Mouse (Mus musculus) heart, postnatal 14 days (tissue): Measurements from ENCODE around the gene Polr3h. TPM values are rescaled to one million over a fixed set of nuclear protein-coding genes. Genes with fewer than 3 reads are reported as not detected.
A peak's percentile ranks its signal among the peaks of the same experiment; 100 is the strongest.
"Not testable (repeated sequence)": the region's sequence is repeated elsewhere in the genome, so short reads cannot be mapped to it uniquely, and the experiment has no call there.

Source experiments
- DNase-seq, 2 experiments: peaks; one replicate each; pipeline ENCODE4 v3.0.0; 2021 to 2022
- intact Hi-C: fragments of 180-260 bp; cut with DNase I; formaldehyde crosslinking; loops from one replicate; pipeline ENCODE4 v1.15.1; 2025
- long read RNA-seq, 2 experiments: library from polyadenylated mRNA; stranded (forward); transcript quantifications; one replicate each; pipeline ENCODE4 v2.0.0; 2021
- total RNA-seq, 2 experiments: library from RNA; stranded (reverse); gene quantifications; 2 replicates each; pipeline ENCODE4 v1.2.3; 2021

Gene Polr3h
- 1 to 10 TPM; 7.5 to 7.9 TPM for total RNA-seq
- long read RNA-seq, experiment 1, transcript Polr3h-201 (6 exons, 2,542 nt) = major isoform, 12 of 20 reads
- long read RNA-seq, experiment 1, partial matches to known transcripts = 0 of 20 reads
- long read RNA-seq, experiment 1, other reads (novel, unspliced or antisense) = 8 of 20 reads
- long read RNA-seq, experiment 2, transcript Polr3h-201 (6 exons, 2,542 nt) = major isoform, 9 of 23 reads
- long read RNA-seq, experiment 2, partial matches to known transcripts = 0 of 23 reads
- long read RNA-seq, experiment 2, other reads (novel, unspliced or antisense) = 14 of 23 reads

DNA sequence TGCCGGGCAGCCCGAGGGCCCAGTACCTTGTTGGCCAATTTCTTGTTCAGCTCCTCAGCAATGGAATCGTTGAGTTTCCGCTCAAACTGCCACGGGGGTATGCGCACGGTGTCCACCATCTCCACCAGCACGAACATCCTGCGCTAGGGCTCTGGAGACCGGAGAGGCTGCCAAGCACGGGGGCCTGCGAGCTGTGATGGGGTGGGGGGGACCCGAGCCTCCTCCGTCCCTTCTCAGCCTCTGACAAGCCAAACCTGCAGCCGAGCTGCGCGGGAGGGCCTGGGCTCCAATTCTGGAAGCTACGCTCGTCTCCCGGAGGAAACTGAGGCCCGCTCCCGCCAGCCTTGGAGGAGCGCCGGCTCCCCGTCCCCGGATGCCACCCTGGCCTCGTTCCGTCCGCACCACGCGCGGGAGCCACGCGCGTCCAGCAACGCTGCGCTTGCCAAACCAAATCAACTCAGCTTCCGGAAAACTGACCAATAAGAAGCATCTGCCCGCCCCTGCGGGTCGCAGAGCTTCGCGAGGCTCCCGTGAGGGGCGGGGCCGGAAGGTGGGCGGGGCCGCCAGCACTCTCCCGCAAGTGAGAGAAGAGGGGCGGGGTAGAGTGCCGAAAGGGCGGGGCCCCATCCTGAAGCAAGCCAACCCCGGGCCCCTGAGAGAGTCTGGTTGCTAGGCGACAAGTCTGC, at the start of gene Polr3h:
Gene Polr3h (minus strand): TSS at position 481 of the 686 bp plus-strand sequence.
- intact Hi-C loops = no loop called here
- DNase-seq = peak; percentile 93 to 96

DNA sequence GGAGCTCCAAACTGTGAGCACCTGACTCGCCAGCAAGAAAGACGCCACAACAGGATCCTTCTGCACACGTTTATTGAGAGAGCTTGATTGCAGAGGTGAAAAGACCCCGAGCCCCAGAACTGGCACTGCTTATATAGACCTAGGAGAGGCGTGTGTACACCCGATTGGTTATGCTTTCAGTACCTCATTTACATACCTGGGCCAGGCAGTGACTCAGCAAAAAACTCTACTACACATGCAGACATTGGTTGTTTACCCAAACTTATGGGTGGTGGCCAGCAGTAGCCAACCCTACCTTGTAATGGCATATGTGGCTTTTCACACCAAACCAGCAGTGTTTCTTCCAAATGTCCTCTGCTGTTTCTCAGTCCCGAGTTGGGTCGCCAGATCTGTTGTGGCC, 49.1 kb upstream of the Polr3h start:
- DNase-seq, intact Hi-C loops: not testable (repeated sequence)

DNA sequence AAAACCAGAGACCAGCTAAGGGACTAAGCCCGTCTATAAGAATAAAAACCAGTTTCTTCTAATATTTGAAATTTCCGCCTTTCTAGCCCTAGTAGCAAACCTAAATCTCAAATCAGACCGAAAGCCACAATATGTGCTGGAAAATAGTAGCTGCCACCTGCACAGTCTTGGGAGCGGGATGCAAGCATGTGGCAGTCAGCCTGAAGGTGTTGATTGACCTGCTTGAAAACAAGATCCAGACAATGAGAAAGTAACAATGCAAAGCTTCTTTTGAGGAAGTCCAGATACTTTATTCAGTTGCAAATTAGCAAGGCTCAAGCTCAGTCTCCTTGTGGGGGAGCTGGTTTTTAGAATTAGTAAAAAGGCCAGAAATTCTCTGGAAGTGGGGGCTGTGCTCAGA, 44.5 kb upstream of the Polr3h start:
- intact Hi-C loops, DNase-seq: not testable (repeated sequence)

DNA sequence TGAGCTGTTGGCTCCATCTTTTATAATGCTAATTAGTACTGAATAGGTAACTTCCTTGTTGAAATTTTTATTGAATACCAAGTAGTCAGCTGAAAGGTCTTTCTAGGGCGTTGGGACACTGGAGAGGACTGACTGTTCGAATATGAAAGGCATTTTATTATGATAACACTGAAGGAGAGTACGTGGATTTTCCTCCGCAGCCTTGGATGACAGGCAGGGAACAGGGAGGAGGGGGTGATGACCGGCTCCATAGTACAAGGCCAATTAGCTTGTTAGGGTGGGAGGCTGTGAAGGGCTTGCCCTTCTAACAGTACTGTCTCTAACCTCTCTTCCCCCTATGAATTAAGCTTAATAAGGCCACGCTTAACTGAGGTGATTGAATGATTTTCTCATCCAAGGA, 43.6 kb upstream of the Polr3h start:
- DNase-seq, intact Hi-C loops: not testable (repeated sequence)

DNA sequence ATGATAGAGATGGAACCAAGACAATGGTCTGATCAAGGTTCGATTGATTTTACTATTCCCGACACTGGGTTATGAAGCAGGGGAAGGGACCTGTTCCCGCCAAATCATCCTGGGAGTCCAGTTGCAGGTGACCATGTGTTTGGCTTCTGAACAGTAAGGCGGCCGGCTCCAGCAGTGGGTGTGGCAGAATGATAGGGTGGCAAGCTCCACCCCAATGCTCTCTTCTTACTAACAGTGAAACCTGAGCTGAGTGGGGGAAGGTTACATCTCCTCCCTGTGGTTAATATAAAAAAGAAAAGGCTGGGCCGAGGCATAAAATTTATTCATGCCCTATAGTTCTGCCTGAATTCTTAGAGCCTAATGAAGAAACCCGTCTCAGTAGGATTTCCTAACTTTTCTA, 43.1 kb upstream of the Polr3h start:
- intact Hi-C loops = no loop called here
- DNase-seq = no peak

DNA sequence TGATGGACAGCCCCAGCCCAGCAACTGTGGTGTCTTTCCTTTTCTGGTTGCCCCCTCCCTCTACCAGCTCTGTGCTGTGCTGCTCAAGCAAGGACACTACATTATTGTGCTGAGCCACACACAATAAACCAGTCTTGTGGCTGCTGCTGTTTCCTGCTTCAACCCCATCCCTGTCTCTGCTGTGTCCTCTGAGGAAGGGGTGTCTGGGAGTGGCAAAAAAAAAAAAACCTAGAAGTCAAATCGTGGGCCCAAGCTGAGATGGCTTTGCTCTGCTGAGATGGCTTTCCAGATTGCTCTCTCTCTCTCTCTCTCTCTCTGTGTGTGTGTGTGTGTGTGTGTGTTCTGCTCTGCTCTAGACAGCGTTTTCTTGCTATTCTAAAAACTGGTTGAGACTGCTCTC, 42.4 kb upstream of the Polr3h start:
- intact Hi-C loops = no loop called here

DNA sequence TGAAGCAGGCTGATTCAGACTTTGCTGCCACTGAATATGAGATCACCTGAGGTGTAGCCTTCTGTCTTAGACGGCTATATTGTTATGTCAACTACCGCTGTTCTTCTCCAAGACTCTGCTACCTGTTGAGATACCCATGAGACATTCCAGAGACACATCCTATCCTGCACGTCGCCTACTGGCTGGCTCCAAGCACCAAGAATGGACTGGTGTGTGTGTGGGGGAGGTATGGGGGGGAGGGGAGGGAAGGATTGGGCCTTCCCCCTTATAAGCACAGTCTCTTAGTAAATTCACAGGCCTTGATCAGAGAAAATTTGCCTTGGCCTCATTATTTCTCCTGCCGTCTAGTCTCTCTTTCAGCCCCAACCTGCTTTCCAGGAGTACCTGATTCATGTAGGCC, 41.8 kb upstream of the Polr3h start:
- intact Hi-C loops = no loop called here

More for the DNA sequence above, 42.4 kb upstream of the Polr3h start:
- DNase-seq = no peak

DNA sequence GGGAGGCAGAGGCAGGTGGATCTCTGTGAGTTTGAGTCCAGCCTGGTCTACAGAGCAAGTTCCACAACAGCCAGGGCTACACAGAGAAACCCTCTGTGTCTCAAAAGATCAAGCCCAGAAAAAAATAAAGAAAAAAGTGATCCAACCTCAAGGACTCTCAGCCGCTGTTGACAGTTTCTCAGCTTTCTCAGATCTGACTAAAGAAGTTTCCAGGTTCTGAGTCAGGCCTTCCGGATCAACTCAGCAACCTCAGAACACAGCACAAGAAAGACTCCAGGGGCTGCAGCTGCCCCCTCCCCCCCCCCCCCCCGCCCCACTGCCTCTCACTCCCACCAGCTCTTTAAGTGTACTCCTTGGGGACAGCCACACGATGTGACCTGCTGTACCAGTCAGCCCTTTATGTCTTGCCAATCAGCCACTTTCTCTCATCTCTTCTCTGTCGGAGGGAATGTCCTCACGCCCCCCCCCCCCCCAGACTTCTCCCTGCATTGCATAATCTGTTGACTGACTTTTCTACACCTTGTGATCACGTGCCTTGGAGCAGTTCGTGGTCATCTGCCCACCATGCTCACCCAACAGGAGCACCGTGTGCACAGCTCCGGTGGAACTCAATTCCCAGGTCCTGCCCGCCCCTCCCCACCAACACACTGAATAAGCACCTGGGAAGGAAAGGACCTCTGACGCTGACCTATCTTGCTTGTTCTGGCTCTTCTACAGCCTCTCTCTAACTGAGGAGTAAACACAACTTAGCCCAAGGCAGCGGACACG, 40.2 kb upstream of the Polr3h start:
- intact Hi-C loops = no loop called here
- DNase-seq = no peak

More for the DNA sequence above, 41.8 kb upstream of the Polr3h start:
- no peak for DNase-seq

DNA sequence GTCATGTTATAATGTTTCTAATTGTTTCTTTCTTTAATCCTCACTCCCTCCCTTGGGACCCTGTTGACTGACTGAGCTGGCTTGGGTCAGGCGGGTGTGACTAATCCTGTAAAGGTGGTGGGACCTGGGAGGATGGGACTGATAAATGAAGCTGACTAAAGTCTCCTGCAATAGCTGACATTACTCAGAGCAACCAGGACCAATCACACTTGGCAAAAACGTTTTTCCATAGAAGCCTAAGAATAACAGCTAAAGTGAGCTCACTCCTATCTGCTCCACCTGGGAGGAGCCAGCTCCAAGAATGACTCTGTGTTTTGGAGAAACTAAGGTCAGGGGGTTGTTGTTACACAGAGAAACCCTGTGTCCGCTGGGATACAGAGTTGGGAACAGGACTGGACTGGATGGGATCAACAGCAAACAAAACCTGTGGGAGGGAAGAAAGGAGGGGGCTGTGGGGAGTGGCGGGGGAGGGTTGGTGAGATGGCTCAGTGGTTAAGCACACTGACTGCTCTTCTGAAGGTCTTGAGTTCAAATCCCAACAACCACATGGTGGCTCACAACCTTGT, 39.0 kb upstream of the Polr3h start:
- intact Hi-C loops = no loop called here
- DNase-seq = no peak

DNA sequence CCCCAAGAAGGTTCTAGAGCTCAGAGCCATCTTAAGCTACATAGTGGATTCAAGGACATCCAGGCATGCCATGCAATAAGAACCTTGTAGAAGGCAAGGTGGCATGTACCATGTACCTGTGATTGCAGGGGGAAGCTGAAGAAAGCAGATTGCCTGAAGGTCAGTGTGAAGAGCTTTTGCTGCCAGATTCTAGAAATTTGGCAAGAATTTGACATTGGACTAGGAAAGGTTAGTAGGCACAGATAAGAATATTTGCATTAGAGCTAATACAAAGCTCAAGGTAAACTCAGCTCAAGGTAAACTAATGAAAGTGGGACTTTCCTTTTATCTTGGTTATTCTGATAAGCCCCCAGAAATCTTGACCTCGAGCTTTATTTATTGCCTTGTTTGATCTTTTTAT, 38.2 kb upstream of the Polr3h start:
- intact Hi-C loops = no loop called here
- no peak for DNase-seq

DNA sequence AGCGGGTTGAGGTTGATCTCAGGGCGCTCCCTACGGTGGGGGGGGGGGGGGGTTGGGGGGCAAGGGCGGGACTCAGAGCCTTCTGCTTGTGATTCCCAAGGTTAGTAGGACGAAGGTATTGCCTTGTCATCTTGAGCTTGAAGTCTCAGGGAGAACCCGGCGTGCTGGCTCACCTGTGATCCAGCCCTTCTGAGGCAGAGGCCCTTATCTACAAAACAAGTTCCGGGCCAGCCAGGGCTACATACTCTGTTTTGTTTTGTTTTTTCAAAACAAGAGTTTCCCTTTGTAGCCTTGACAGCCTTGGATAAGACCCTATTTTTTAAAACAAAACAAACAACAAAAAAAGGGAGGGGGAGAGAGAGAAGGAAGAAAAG, 35.0 kb upstream of the Polr3h start:
- intact Hi-C loops = no loop called here
- DNase-seq = no peak

DNA sequence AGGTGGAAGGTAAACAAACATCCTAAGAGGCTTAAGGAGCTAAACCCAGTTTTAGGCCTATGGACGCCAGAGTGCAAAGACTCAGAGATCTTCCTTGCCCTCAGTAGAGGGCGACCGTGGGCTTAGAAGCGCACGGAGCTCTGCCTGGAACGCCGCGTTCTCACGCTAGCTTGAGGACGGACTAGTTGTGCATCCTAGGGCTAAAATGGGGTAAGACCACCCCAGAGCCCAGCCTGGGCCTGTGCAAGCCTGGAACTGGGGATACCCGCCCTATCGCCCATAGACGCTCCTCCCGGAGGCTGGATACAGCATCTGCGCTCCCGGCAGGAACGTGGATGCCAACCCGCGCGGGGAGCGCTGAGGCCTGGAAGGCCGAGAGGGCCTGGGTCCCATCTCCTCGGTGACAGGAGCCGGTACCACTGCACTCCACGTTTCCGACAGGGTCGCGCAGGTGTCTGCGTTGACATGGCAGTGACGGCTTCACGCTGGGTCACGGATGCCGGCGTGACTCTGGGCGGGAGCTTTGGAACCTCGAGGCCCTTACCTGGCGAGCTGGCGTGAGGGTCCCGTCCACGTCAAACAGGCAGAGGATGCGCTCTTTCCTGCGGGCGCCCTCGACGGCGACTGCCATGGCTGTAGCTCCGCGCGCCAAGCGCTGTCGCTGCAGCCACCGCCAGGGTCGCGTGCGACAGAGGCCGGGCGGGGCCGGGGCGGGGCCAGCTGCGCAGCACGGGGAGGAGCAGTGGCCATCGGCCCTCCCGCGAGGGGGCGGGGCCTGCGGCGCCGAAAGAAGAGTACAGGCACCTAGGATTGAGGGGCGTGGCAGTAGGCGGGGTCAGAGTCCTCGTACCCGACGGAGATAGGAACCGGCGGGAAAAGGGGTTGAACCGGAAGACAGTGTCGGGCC, 34.4 kb upstream of the Polr3h start, which contains the start of gene Pmm1:
Gene Pmm1 (minus strand): TSS at position 760 of the 907 bp plus-strand sequence.
- DNase-seq = peak; percentile 98
- intact Hi-C loops = loop anchor here (1.0 kb wide), 1 partner anchor 29 kb away; no protein-coding TSS in a partner anchor

DNA sequence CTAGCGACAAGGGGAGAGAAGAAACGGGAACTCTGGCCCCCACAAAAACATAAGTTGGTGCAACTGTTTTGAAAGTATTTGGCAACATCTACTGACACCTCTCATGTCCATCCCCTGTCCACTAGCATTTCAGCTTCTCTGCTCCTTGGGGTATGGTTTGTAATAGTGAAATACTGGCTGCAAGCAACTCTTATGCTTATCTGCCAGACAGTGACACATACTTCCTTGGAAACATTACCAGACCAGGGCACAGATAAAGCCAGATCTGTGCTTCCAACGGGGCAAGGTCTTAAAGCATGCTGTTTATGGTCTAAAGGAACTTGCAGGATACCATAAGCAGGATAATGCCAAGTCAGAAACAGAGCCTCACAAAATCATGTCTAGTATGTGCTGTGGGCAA, 32.9 kb upstream of the Polr3h start:
- intact Hi-C loops = loop anchor here (5.0 kb wide), 1 partner anchor 83 kb away; no protein-coding TSS in a partner anchor

DNA sequence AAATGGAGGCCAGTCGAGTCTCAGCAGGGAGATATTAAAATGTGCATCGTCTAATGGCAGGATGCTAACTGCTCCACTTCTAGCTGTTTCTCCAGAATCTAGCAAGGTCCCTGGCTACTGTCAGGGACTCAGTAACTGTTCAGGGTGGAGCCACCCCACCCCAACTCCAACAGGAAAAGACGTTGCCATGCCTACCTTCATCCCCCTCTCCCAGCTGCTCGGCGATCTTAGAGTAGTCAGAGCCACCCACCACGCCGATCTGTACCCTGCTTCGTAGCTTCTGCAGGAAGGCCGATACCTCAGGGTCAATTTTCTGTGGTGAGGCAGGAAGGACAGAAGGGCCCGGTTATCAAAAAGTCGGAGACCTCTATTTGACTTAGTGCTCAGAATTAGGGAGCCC, 31.6 kb upstream of the Polr3h start:
- intact Hi-C loops = loop anchor here (5.0 kb wide), 1 partner anchor 85 kb away; no protein-coding TSS in a partner anchor

More for the DNA sequence above, 32.9 kb upstream of the Polr3h start:
- no peak for DNase-seq

DNA sequence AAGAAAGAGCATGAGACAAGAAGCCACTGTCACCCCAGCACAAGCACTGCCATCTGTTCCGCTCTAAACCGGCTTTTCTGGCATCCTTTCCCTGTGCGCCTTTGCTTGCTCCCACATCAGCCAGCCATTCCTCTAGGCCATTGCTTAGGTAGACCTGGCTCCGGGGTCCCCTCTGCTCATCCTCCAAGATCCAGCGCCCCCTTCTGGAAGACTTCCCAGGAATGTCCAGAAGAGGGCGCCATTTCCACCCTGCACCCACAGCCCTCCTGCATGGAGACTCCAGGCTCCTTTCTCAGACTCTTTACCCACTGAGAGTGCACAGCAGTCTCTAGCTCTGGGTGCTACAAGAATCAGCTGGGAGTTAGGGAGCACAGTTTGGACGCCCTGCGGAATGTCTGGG, 30.4 kb upstream of the Polr3h start:
- intact Hi-C loops = loop anchor here (5.0 kb wide), 1 partner anchor 86 kb away; no protein-coding TSS in a partner anchor
- peak; percentile 30 to 60 for DNase-seq

More for the DNA sequence above, 31.6 kb upstream of the Polr3h start:
- DNase-seq = no peak

DNA sequence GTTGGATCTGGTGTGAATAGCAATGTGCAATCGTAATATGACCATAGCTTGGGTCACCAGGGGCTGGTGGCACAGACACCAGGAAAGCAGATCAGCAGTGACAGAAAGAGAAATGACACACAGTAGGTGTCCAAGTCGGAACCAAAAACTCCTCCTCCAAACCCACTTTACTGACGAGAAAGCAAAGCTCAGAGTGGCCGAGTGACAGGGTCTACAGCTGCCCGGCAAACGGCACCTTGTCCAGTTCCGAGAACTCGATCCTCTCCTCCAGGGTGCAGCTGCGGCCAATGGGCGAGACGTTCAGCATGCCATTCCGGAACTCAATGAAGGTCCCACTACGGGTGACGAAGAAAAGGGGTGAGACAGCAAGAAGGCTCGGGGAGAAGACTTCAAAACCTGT, 29.4 kb upstream of the Polr3h start:
- DNase-seq = no peak
- intact Hi-C loops = loop anchor here (5.0 kb wide), 1 partner anchor 87 kb away; no protein-coding TSS in a partner anchor

DNA sequence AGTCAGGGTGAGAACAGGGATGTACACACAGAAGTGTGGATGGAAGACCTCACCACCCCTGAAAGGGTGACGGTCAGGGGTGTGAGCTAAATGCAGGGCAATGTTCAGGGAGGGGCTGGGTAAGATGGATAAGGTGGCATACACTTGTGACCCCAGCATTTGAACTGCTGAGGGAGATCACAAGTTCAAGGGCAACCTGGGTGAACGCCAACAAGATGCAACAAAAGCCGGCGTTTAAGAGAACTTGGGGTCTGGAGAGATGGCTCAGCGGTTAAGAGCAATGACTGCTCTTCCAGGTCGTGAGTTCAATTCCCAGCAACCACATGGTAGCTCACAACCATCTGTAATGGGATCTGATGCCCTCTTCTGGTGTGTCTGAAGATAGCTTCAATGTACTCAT, 28.7 kb upstream of the Polr3h start:
- no peak for DNase-seq
- intact Hi-C loops = loop anchor here (5.0 kb wide), 1 partner anchor 88 kb away; no protein-coding TSS in a partner anchor

DNA sequence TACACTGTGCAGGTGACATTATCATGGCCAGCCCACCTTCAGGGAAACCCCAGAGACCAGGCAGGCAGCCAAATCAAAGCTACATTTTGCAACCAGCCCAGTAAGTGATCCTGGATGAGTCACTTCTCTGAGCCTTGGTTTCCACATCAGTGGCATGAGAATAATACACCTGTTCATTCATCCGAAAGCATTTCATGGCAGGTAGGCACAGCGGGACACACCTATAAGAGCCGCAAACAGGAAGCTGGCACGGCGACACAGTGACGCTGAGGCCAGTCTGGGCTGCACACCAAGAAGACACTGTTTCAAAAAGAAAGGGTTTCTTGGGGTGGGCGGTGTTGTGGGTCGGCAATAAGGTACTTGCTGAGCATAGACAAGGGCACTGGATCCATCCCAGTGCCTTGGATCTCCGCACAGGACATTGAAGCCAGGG, 28.1 kb upstream of the Polr3h start:
- no peak for DNase-seq
- intact Hi-C loops = no loop called here

DNA sequence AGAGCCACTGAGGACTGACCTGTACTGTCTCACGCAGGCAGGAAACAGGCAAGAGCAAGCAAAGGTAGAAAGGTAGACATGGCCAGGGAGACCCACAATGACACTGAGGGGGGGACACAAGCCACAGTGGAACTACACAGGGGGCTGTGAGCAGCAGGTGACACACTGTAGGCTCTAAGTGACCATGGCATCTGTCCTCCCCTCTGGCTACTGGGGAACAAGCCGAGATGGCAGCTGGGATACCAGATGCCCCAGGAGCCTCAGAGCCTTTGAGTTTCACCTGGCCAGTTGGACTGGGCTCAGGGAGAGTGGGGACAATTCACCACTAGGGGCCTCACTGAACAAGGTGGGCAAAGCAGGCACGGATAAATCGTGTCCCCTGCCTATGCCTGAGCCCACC, 26.3 kb upstream of the Polr3h start:
- intact Hi-C loops = no loop called here
- DNase-seq = no peak
